Mouse (Mus musculus): ENCODE measurements around the gene Grhl1. TPM values are rescaled to one million over a fixed set of nuclear protein-coding genes. Genes with fewer than 3 reads are reported as not detected.

Gene Grhl1
- polyA plus RNA-seq, 1 experiment from 2014 or later = 0.23 TPM

- H3K4me1 ChIP-seq (ENCODE audit: insufficient read depth) = peaks cover 41% of the 10 kb centered on the region
- ATAC-seq (peak; percentile 90), DNase-seq (peak; percentile 53)
- WGBS (ENCODE audit: insufficient replicate concordance) = 29% methylated on average over 1 of the region's 1 CpGs
- no peak overlapping the region for H3K4me3 ChIP-seq (ENCODE audit: low read depth, low read length)
- H3K36me3 ChIP-seq (replicated peaks; ENCODE audit: insufficient read depth, low read length) = no peaks in the 10 kb centered on the region
- no peaks in the 10 kb centered on the region for H3K27me3 ChIP-seq (ENCODE audit: insufficient read depth, low read length)
- H3K27ac ChIP-seq (ENCODE audit: low read depth) = peak overlapping the region; percentile 79
- no peaks in the 10 kb centered on the region for H3K9me3 ChIP-seq (ENCODE audit: low read length)
- TF ChIP-seq EP300 (IDR thresholded peaks at IDR 0.05; ENCODE audit: low read depth) (peak; percentile 71), CTCF (IDR thresholded peaks at IDR 0.05; ENCODE audit: low read depth) (no peak)
- H3K9ac ChIP-seq (replicated peaks) = peak overlapping the region; percentile 30; the same call in 1 of the 2 replicates
- H3K4me2 ChIP-seq (ENCODE audit: low read depth, low read length) = peak overlapping the region; percentile 53
These were observed 72.1 kb downstream of the Grhl1 start for GRCm38 (mm10) chr12:24644125-24644571.

GRCm38 (mm10) chr12:24645901-24646300 lies 73.8 kb downstream of the Grhl1 start:
- peak; percentile 45 for ATAC-seq
- H3K9ac ChIP-seq (replicated peaks) = peak overlapping the region; percentile 42; the same call in 1 of the 2 replicates
- H3K4me3 ChIP-seq (ENCODE audit: low read depth, low read length) = no peak overlapping the region
- peak overlapping the region; percentile 44 for H3K4me2 ChIP-seq (ENCODE audit: low read depth, low read length)
- H3K27me3 ChIP-seq (ENCODE audit: insufficient read depth, low read length) = no peaks in the 10 kb centered on the region
- peak overlapping the region; percentile 68; the same call in 1 of the 2 replicates for H3K27ac ChIP-seq (ENCODE audit: low read depth)
- no peaks in the 10 kb centered on the region for H3K36me3 ChIP-seq (replicated peaks; ENCODE audit: insufficient read depth, low read length)
- TF ChIP-seq EP300 (IDR thresholded peaks at IDR 0.05; ENCODE audit: low read depth) (peak; percentile 98), CTCF (IDR thresholded peaks at IDR 0.05; ENCODE audit: low read depth) (no peak)
- no peaks in the 10 kb centered on the region for H3K9me3 ChIP-seq (ENCODE audit: low read length)
- whole genome bisulfite sequencing (ENCODE audit: insufficient replicate concordance) = 49% methylated on average over 6 of the region's 6 CpGs
- H3K4me1 ChIP-seq (ENCODE audit: insufficient read depth) = peaks cover 51% of the 10 kb centered on the region
- peak; percentile 60 for DNase-seq

- TF ChIP-seq EP300 (IDR thresholded peaks at IDR 0.05; ENCODE audit: low read depth) (no peak), CTCF (IDR thresholded peaks at IDR 0.05; ENCODE audit: low read depth) (no peak)
- Histone ChIP-seq H3K9me3 (ENCODE audit: low read length) (no peaks in the 10 kb centered on the region), H3K9ac (replicated peaks) (no peak overlapping the region), H3K27me3 (ENCODE audit: insufficient read depth, low read length) (no peaks in the 10 kb centered on the region), H3K36me3 (replicated peaks; ENCODE audit: insufficient read depth, low read length) (no peaks in the 10 kb centered on the region), H3K27ac (ENCODE audit: low read depth) (no peak overlapping the region), H3K4me2 (ENCODE audit: low read depth, low read length) (no peak overlapping the region), H3K4me1 (ENCODE audit: insufficient read depth) (peaks cover 59% of the 10 kb centered on the region), H3K4me3 (ENCODE audit: low read depth, low read length) (no peak overlapping the region)
- DNase-seq (no peak), ATAC-seq (no peak)
- 83% methylated on average over 1 of the region's 1 CpGs for WGBS (ENCODE audit: insufficient replicate concordance)
These were observed 76.0 kb downstream of the Grhl1 start for GRCm38 (mm10) chr12:24648094-24648493.

- Histone ChIP-seq H3K4me2 (ENCODE audit: low read depth, low read length) (peak overlapping the region; percentile 84), H3K4me3 (ENCODE audit: low read depth, low read length) (peak overlapping the region; percentile 97), H3K27me3 (ENCODE audit: insufficient read depth, low read length) (no peaks in the 10 kb centered on the region), H3K9me3 (ENCODE audit: low read length) (no peaks in the 10 kb centered on the region), H3K9ac (replicated peaks) (peak overlapping the region; percentile 94), H3K4me1 (ENCODE audit: insufficient read depth) (peaks cover 45% of the 10 kb centered on the region), H3K36me3 (replicated peaks; ENCODE audit: insufficient read depth, low read length) (peaks cover 24% of the 10 kb centered on the region), H3K27ac (ENCODE audit: low read depth) (peak overlapping the region; percentile 87)
- DNase-seq (no peak), ATAC-seq (no peak)
- no peak for TF ChIP-seq EP300 (IDR thresholded peaks at IDR 0.05; ENCODE audit: low read depth)
- 7% methylated on average over 22 of the region's 22 CpGs for WGBS (ENCODE audit: insufficient replicate concordance)
These were observed 78.5 kb downstream of the Grhl1 start for GRCm38 (mm10) chr12:24650415-24651062.

- peak; percentile 86 for ATAC-seq
- under 1% methylated on average over 42 of the region's 68 CpGs for WGBS (ENCODE audit: insufficient replicate concordance)
- peak within 1 kb of the TSS; percentile 94 for H3K9ac ChIP-seq (replicated peaks)
- TF ChIP-seq CTCF (IDR thresholded peaks at IDR 0.05; ENCODE audit: low read depth) (no peak; the same call in 1 of the 2 replicates), EP300 (IDR thresholded peaks at IDR 0.05; ENCODE audit: low read depth) (peak; percentile 62; the same call in 1 of the 2 replicates)
- peak within 1 kb of the TSS; percentile 97 for H3K4me3 ChIP-seq (ENCODE audit: low read depth, low read length)
- H3K36me3 ChIP-seq (replicated peaks; ENCODE audit: insufficient read depth, low read length) = peaks cover 30% of the 10 kb centered on the region
- H3K4me1 ChIP-seq (ENCODE audit: insufficient read depth) = peaks cover 45% of the 10 kb centered on the region
- H3K27me3 ChIP-seq (ENCODE audit: insufficient read depth, low read length) = no peaks in the 10 kb centered on the region
- H3K27ac ChIP-seq (ENCODE audit: low read depth) = peak within 1 kb of the TSS; percentile 100
- H3K4me2 ChIP-seq (ENCODE audit: low read depth, low read length) = peak within 1 kb of the TSS; percentile 84
- peak; percentile 99 for DNase-seq
- no peaks in the 10 kb centered on the region for H3K9me3 ChIP-seq (ENCODE audit: low read length)
These were observed 79.0 kb downstream of the Grhl1 start, which contains the start of gene Klf11 for GRCm38 (mm10) chr12:24651063-24651557. Gene Klf11, plus strand, starts transcription at chr12:24651274.

- TF ChIP-seq EP300 (IDR thresholded peaks at IDR 0.05; ENCODE audit: low read depth) = peak; percentile 74; the same call in 1 of the 2 replicates
- no peak for TF ChIP-seq CTCF (IDR thresholded peaks at IDR 0.05; ENCODE audit: low read depth)
- H3K4me2 ChIP-seq (ENCODE audit: low read depth, low read length) = peak overlapping the region; percentile 84
- no peaks in the 10 kb centered on the region for H3K9me3 ChIP-seq (ENCODE audit: low read length)
- WGBS (ENCODE audit: insufficient replicate concordance) = 1% methylated on average over 36 of the region's 36 CpGs
- no peaks in the 10 kb centered on the region for H3K27me3 ChIP-seq (ENCODE audit: insufficient read depth, low read length)
- H3K9ac ChIP-seq (replicated peaks) = peak overlapping the region; percentile 94
- peaks cover 47% of the 10 kb centered on the region for H3K4me1 ChIP-seq (ENCODE audit: insufficient read depth)
- ATAC-seq (peak; percentile 79), DNase-seq (peak; percentile 99)
- H3K36me3 ChIP-seq (replicated peaks; ENCODE audit: insufficient read depth, low read length) = peaks cover 37% of the 10 kb centered on the region
- H3K27ac ChIP-seq (ENCODE audit: low read depth) = peak overlapping the region; percentile 100
- H3K4me3 ChIP-seq (ENCODE audit: low read depth, low read length) = peak overlapping the region; percentile 97
These were observed 79.7 kb downstream of the Grhl1 start for GRCm38 (mm10) chr12:24651642-24652342.
